Mouse (Mus musculus) megakaryocyte-erythroid progenitor cell, adult 5 weeks (primary cell): Measurements from ENCODE around the gene Acp4. TPM values are rescaled to one million over a fixed set of nuclear protein-coding genes. Genes with fewer than 3 reads are reported as not detected.

Experiments
- polyA plus RNA-seq: library from polyadenylated mRNA; stranded (reverse); fragments of >175 nt; gene quantifications from 2 replicates; pipeline ENCODE4 v1.2.3, GENCODE M21; 2012

Acp4 gene
- polyA plus RNA-seq = not detected in 2 replicates

DNA sequence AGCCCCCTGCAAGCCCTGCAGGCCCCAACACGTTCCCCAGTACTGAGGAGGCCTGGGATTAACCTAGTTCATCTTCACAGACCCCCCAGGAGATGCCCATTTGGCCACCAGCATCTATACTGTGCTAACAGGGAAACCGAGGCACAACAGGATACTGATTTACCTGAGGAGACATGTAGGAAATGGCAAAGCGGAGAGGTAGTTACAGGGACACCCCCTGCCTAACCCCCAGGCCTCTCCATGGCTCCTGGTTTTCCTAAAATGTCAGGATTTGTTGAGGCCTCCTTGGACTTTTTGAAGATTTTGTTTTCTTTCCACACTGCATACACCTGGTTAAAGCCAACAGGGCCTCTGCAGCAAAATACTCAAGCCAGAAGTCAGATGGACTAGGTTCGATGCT, at the start of gene Acp4:
Gene Acp4, minus strand, starts transcription at position 101 of the 400 bp plus-strand sequence.

DNA sequence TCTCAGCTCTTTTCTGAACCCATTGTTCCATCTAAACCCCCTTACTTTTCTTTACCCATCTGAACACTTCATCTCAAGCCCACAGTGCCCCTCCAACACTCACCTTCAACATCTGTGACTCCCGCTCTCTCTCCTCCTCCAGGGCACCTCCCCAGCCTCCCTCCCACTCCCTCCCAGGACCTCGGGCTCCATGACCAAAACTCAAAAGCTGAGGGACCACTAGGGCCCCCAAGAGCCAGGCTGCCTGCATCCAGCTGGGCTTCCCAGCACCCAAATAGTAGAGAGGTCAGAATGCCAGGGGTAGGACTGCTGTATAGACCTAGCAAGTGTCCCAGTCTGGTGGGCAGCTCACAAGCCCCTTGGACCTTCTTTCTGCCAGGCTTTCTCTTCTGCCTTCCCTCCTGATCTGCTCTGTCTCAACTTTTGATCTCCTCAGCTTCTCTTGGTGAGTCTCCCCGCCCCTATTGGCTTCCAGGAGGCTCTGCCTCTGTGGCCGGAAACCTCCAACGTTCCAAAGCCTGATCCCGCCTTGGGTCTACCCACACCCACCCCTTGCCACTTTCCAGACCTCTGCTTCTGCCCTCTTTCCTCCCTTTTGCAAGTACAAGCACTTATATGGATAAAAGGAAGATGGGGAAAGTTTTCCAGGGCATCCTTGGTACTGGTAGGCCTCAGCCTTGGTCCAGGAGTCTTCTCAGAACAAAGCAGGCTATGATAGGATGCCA, 49.5 kb upstream of the Acp4 start, which contains the start of gene Clec11a:
Gene Clec11a, minus strand, starts transcription at position 387 of the 725 bp plus-strand sequence.

DNA sequence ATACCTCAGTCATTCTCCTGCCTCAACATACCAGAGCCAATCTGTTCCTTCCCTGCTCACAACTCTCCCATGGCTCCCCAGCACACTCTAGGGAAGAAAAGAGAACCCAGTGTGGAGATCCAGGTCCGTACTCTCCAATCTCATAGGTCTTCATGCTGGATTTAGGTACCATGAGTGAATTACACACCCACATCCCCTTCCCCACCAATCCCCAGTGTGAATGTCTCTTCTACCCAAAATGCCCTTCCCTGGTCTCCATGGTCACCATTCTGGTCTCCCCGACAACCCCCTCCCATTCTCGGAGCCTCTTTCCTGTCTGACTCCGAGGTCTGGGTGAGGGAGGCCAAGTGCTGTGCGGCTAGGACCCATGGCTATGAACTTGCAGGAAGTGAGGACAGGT, 4.0 kb upstream of the Acp4 start, which contains the start of gene Gm15517:
Gene Gm15517, plus strand, starts transcription at position 301 of the 400 bp plus-strand sequence.

DNA sequence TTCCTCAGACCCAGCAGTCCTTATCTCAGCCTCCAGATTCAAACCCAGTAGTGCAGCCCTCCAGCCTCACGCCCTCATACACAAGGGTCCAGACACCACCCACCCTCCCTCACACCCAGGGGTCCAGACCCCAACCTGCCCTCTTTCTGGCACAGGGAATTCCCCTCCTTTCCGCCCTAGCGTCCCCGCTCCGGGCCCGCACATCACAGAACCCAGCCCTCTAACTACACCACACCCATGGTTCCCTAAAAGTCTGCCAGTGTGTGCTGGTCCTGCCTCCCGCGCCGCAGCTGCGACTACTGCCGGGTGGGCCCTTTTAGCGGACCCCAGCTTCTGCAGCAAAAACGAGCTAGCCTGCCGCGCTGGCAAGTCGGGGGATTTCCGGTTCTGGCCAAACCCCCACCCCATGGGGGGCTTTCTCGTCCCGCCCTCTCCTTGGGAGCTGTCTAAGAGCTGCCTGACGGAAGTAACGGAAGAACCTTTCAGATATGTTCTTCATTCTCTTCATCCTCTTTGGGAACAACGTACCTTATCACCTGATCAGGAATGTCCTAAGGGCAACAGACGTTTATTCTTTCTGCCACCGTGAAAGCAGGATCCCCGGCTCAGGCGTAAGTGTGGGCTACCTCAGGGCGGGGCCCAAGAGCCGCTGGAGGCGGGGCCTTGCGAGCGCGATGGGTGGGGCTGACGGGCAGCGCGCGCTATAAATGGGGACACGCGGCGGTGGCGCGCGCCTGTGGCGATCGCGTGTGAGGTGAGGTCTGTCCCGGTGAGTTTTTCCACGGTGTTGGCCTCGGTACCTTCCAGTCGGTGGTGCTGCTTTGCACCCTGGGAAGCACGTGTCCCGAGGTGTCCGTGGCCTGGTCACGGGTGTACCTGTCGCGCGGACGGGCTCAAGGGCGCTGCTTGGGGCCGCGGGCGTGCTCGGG, 10.9 kb downstream of the Acp4 start, which contains the start of the genes 1700028J19Rik and 2410002F23Rik:
Gene 1700028J19Rik, minus strand, starts transcription at position 641 of the 929 bp plus-strand sequence.
Gene 2410002F23Rik, plus strand, starts transcription at position 668 of the 929 bp plus-strand sequence.

DNA sequence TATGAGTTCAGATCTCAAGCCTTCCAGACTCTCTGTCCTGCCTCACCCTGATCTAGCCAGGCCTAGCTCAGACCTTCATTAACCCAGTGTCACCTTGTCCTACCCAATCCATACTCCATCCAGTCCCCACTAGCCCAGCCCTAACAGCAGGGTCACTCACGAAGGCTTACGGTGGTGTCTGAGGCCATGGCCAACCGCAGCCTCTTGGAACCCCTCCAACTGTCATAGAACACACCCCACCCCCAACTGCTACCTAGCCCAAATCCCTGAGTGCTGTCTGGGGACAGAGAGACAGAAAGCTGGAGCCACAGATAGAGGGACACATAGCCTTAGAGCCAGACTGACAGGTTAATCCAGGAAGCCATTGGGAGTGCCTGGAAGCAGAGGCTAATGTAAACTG, 21.3 kb downstream of the Acp4 start, which contains the start of gene Gm36864:
Gene Gm36864, plus strand, starts transcription at position 269 of the 400 bp plus-strand sequence.

DNA sequence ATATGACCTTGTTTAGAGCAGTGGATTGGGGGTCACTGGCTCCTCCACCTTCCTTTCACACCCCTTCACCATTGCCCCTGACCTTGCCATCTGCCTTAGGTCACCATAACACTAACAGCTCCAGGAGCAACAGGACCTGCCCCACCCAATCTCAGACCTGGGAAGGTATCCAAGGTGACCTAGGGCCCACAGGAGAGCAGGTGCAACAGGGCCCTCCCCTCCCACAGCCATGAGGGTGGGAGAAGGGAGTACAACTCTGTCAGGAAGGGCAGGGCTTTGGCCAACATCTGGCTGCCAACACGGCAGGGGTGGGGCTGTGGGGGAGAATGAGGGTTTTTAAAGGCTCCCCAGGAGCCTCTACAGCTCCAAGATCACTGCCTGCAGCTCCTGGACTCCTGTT, 32.1 kb downstream of the Acp4 start, which contains the start of gene Klk1:
Gene Klk1, plus strand, starts transcription at position 285 of the 400 bp plus-strand sequence.

DNA sequence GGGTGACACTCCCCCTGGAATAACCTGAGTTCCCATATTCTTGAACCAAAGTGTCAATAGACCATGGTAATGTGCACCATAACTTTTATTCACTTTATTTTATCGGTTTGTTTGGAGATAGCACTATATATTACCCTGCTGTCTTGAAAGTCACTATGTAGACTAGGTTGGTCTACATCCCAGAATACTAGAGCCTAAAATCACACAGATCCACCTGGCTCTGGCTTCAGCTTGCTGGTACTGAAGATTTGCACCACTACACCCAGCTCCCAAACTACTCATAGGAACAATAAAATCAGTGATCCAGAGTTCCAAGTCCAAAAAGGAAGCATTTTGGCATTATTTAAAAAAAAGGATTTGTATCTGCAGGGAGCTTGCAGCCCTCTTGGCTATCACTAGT, 41.5 kb downstream of the Acp4 start, which contains the start of gene Klk1b5:
Gene Klk1b5, plus strand, starts transcription at position 301 of the 400 bp plus-strand sequence.

DNA sequence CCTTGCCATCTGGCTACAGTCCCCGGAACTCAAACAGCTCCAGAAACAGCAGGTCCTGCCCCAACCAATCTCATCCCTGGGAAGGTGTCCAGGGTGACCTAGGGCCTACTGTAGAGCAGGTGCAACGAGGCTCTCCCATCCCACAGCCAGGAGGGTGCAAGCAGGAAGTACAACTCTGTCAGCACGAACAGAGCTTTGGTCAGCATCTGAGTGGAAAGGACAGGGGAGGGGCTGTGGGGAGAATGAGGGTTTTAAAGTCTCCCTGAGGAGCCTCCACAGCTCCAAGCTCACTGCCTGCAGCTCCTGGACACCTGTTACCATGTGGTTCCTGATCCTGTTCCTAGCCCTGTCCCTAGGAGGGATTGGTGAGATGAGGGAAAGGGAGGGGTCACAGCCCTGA, 50.0 kb downstream of the Acp4 start, which contains the start of gene Klk1b4:
Gene Klk1b4, plus strand, starts transcription at position 301 of the 400 bp plus-strand sequence.

Other genes with a start within 250 kb of the Acp4 start
- gene Klk1b26, start 245.2 kb downstream of the Acp4 start, polyA plus RNA-seq = not detected in 2 replicates
- gene Klk1b27, start 205.1 kb downstream of the Acp4 start, polyA plus RNA-seq = not detected in 2 replicates
- gene Klk1b21, start 155.1 kb downstream of the Acp4 start, polyA plus RNA-seq = not detected in 2 replicates
- gene Klk1b22, start 144.7 kb downstream of the Acp4 start, polyA plus RNA-seq = not detected in 2 replicates
- gene Klk1b16, start 120.6 kb downstream of the Acp4 start, polyA plus RNA-seq = not detected in 2 replicates
- gene Klk1b24, start 69.1 kb downstream of the Acp4 start, polyA plus RNA-seq = not detected in 2 replicates
- not detected in 2 replicates for gene Klk1b3, start 59.2 kb downstream of the Acp4 start, polyA plus RNA-seq
- not detected in 2 replicates for gene Klk1b4, start 49.9 kb downstream of the Acp4 start, polyA plus RNA-seq
- gene Klk1b5, start 41.4 kb downstream of the Acp4 start, polyA plus RNA-seq = not detected in 2 replicates
- not detected in 2 replicates for gene Klk1, start 32.0 kb downstream of the Acp4 start, polyA plus RNA-seq
- gene Gm36864, start 21.2 kb downstream of the Acp4 start, polyA plus RNA-seq = not detected in 2 replicates
- 0.34 TPM in 1 of 2 replicates, not detected in the other for gene 1700028J19Rik, start 10.7 kb downstream of the Acp4 start, polyA plus RNA-seq
- gene 2410002F23Rik, start 10.7 kb downstream of the Acp4 start, polyA plus RNA-seq = 249 and 336 TPM in 2 replicates
- gene Gm15517, start 4.1 kb upstream of the Acp4 start, polyA plus RNA-seq = not detected in 2 replicates
- gene Clec11a, start 49.5 kb upstream of the Acp4 start, polyA plus RNA-seq = 5.0 and 6.2 TPM in 2 replicates
- gene Shank1, start 52.9 kb upstream of the Acp4 start, polyA plus RNA-seq = 0.90 and 0.94 TPM in 2 replicates
- gene Syt3, start 126.7 kb upstream of the Acp4 start, polyA plus RNA-seq = 1.0 and 1.1 TPM in 2 replicates
- gene 1700008O03Rik, start 128.4 kb upstream of the Acp4 start, polyA plus RNA-seq = 2.9 and 3.5 TPM in 2 replicates
- gene Lrrc4b, start 171.6 kb upstream of the Acp4 start, polyA plus RNA-seq = not detected in 2 replicates
- not detected in 2 replicates for gene Aspdh, start 208.0 kb upstream of the Acp4 start, polyA plus RNA-seq
- 226 and 232 TPM in 2 replicates for gene Josd2, start 210.6 kb upstream of the Acp4 start, polyA plus RNA-seq
- 312 and 350 TPM in 2 replicates for gene Emc10, start 239.2 kb upstream of the Acp4 start, polyA plus RNA-seq
- gene Fam71e1, start 239.2 kb upstream of the Acp4 start, polyA plus RNA-seq = 4.4 and 8.6 TPM in 2 replicates